Mouse (Mus musculus): ENCODE results near the gene Ttll5. TPM values are rescaled to one million over a fixed set of nuclear protein-coding genes. Genes with fewer than 3 reads are reported as not detected.

Ttll5 gene
- polyA plus RNA-seq, 1 experiment from 2014 or later: 3.7 TPM

GRCm38 (mm10) chr12:85992013-85992837 is 167.8 kb downstream of the Ttll5 start:
- no peaks in the 10 kb centered on the region for H3K9me3 ChIP-seq (ENCODE audit: control insufficient read depth, low read length)
- DNase-seq (ENCODE audit: low spot score): no peak
- H3K4me2 ChIP-seq (replicated peaks; ENCODE audit: low read depth): no peak overlapping the region
- no peaks in the 10 kb centered on the region for H3K4me1 ChIP-seq (replicated peaks; ENCODE audit: control insufficient read depth, insufficient read depth)
- H3K4me3 ChIP-seq (ENCODE audit: low read depth, low read length): no peak overlapping the region
- H3K36me3 ChIP-seq (ENCODE audit: control insufficient read depth, insufficient read depth, low read length): no peaks in the 10 kb centered on the region
- H3K9ac ChIP-seq (ENCODE audit: low read length): no peak overlapping the region
- H3K27ac ChIP-seq (replicated peaks): no peak overlapping the region
- no peak for ATAC-seq (ENCODE audit: low FRiP score, low TSS enrichment)
- no peaks in the 10 kb centered on the region for H3K27me3 ChIP-seq (ENCODE audit: control insufficient read depth, insufficient read depth, low read length)
- TF ChIP-seq CTCF (IDR thresholded peaks at IDR 0.05; ENCODE audit: low read depth): no peak
- no peak for TF ChIP-seq EP300 (optimal IDR thresholded peaks at IDR 0.05)
- 51% methylated on average over 7 of the region's 7 CpGs for WGBS

GRCm38 (mm10) chr12:85992838-85993234 is 168.4 kb downstream of the Ttll5 start:
- Histone ChIP-seq H3K4me3 (ENCODE audit: low read depth, low read length) (no peak overlapping the region), H3K27ac (replicated peaks) (no peak overlapping the region), H3K9ac (ENCODE audit: low read length) (no peak overlapping the region), H3K4me1 (replicated peaks; ENCODE audit: control insufficient read depth, insufficient read depth) (no peaks in the 10 kb centered on the region), H3K4me2 (replicated peaks; ENCODE audit: low read depth) (no peak overlapping the region), H3K9me3 (ENCODE audit: control insufficient read depth, low read length) (no peaks in the 10 kb centered on the region), H3K27me3 (ENCODE audit: control insufficient read depth, insufficient read depth, low read length) (no peaks in the 10 kb centered on the region), H3K36me3 (ENCODE audit: control insufficient read depth, insufficient read depth, low read length) (no peaks in the 10 kb centered on the region)
- no peak for DNase-seq (ENCODE audit: low spot score)
- TF ChIP-seq CTCF (IDR thresholded peaks at IDR 0.05; ENCODE audit: low read depth) (no peak), EP300 (optimal IDR thresholded peaks at IDR 0.05) (no peak)
- WGBS: 87% methylated on average over 2 of the region's 2 CpGs
- no peak for ATAC-seq (ENCODE audit: low FRiP score, low TSS enrichment)

GRCm38 (mm10) chr12:85993790-85994360 is 169.4 kb downstream of the Ttll5 start:
- H3K9ac ChIP-seq (ENCODE audit: low read length): no peak overlapping the region
- WGBS: 68% methylated on average over 5 of the region's 5 CpGs
- DNase-seq (ENCODE audit: low spot score) (no peak), ATAC-seq (ENCODE audit: low FRiP score, low TSS enrichment) (no peak)
- TF ChIP-seq EP300 (optimal IDR thresholded peaks at IDR 0.05): no peak
- no peak for TF ChIP-seq CTCF (IDR thresholded peaks at IDR 0.05; ENCODE audit: low read depth)
- no peak overlapping the region for H3K27ac ChIP-seq (replicated peaks)
- no peak overlapping the region for H3K4me3 ChIP-seq (ENCODE audit: low read depth, low read length)
- H3K9me3 ChIP-seq (ENCODE audit: control insufficient read depth, low read length): no peaks in the 10 kb centered on the region
- no peak overlapping the region for H3K4me2 ChIP-seq (replicated peaks; ENCODE audit: low read depth)
- no peaks in the 10 kb centered on the region for H3K27me3 ChIP-seq (ENCODE audit: control insufficient read depth, insufficient read depth, low read length)
- H3K36me3 ChIP-seq (ENCODE audit: control insufficient read depth, insufficient read depth, low read length): no peaks in the 10 kb centered on the region
- no peaks in the 10 kb centered on the region for H3K4me1 ChIP-seq (replicated peaks; ENCODE audit: control insufficient read depth, insufficient read depth)

- Histone ChIP-seq H3K27me3 (ENCODE audit: control insufficient read depth, insufficient read depth, low read length) (no peaks in the 10 kb centered on the region), H3K36me3 (ENCODE audit: control insufficient read depth, insufficient read depth, low read length) (no peaks in the 10 kb centered on the region), H3K27ac (replicated peaks) (peak overlapping the region; percentile 30), H3K9me3 (ENCODE audit: control insufficient read depth, low read length) (no peaks in the 10 kb centered on the region), H3K4me2 (replicated peaks; ENCODE audit: low read depth) (no peak overlapping the region), H3K9ac (ENCODE audit: low read length) (no peak overlapping the region), H3K4me1 (replicated peaks; ENCODE audit: control insufficient read depth, insufficient read depth) (no peaks in the 10 kb centered on the region), H3K4me3 (ENCODE audit: low read depth, low read length) (no peak overlapping the region)
- DNase-seq (ENCODE audit: low spot score) (peak; percentile 19), ATAC-seq (ENCODE audit: low FRiP score, low TSS enrichment) (peak; percentile 51; the same call in 1 of the 2 replicates)
- TF ChIP-seq EP300 (optimal IDR thresholded peaks at IDR 0.05) (no peak), CTCF (IDR thresholded peaks at IDR 0.05; ENCODE audit: low read depth) (no peak)
- WGBS: 23% methylated on average over 9 of the region's 9 CpGs
These were observed 176.2 kb downstream of the Ttll5 start for GRCm38 (mm10) chr12:86000641-86001073.

- Histone ChIP-seq H3K27ac (replicated peaks) (peak overlapping the region; percentile 30), H3K4me1 (replicated peaks; ENCODE audit: control insufficient read depth, insufficient read depth) (no peaks in the 10 kb centered on the region), H3K4me3 (ENCODE audit: low read depth, low read length) (no peak overlapping the region), H3K9ac (ENCODE audit: low read length) (no peak overlapping the region), H3K36me3 (ENCODE audit: control insufficient read depth, insufficient read depth, low read length) (no peaks in the 10 kb centered on the region), H3K9me3 (ENCODE audit: control insufficient read depth, low read length) (no peaks in the 10 kb centered on the region), H3K27me3 (ENCODE audit: control insufficient read depth, insufficient read depth, low read length) (no peaks in the 10 kb centered on the region), H3K4me2 (replicated peaks; ENCODE audit: low read depth) (no peak overlapping the region)
- TF ChIP-seq EP300 (optimal IDR thresholded peaks at IDR 0.05) (no peak), CTCF (IDR thresholded peaks at IDR 0.05; ENCODE audit: low read depth) (no peak)
- WGBS: 41% methylated on average over 7 of the region's 7 CpGs
- ATAC-seq (ENCODE audit: low FRiP score, low TSS enrichment) (no peak), DNase-seq (ENCODE audit: low spot score) (no peak)
These were observed 176.7 kb downstream of the Ttll5 start for GRCm38 (mm10) chr12:86001120-86001655.

- DNase-seq (ENCODE audit: low spot score): no peak
- H3K4me2 ChIP-seq (replicated peaks; ENCODE audit: low read depth): no peak overlapping the region
These were observed 180.2 kb downstream of the Ttll5 start for GRCm38 (mm10) chr12:86004627-86005026.

More at GRCm38 (mm10) chr12:86004627-86005026, 180.2 kb downstream of the Ttll5 start:
- TF ChIP-seq EP300 (optimal IDR thresholded peaks at IDR 0.05) (no peak), CTCF (IDR thresholded peaks at IDR 0.05; ENCODE audit: low read depth) (no peak)
- Histone ChIP-seq H3K27me3 (ENCODE audit: control insufficient read depth, insufficient read depth, low read length) (no peaks in the 10 kb centered on the region), H3K36me3 (ENCODE audit: control insufficient read depth, insufficient read depth, low read length) (no peaks in the 10 kb centered on the region), H3K9ac (ENCODE audit: low read length) (no peak overlapping the region), H3K4me3 (ENCODE audit: low read depth, low read length) (no peak overlapping the region), H3K27ac (replicated peaks) (no peak overlapping the region), H3K4me1 (replicated peaks; ENCODE audit: control insufficient read depth, insufficient read depth) (no peaks in the 10 kb centered on the region), H3K9me3 (ENCODE audit: control insufficient read depth, low read length) (no peaks in the 10 kb centered on the region)
- 83% methylated on average over 3 of the region's 3 CpGs for WGBS
- no peak for ATAC-seq (ENCODE audit: low FRiP score, low TSS enrichment)

Measured in stomach, postnatal 0 days (tissue).